Mouse (Mus musculus) embryonic facial prominence, embryonic 10.5 days (tissue): ENCODE data around the gene Acox2. TPM values are rescaled to one million over a fixed set of nuclear protein-coding genes. Genes with fewer than 3 reads are reported as not detected.

Source experiments
- DNase-seq: peaks from one replicate; pipeline ENCODE4 v3.0.0-alpha.2; 2017; ENCODE audit warnings: low spot score
- H3K27ac ChIP-seq: fragments of 300-500 bp; sonication (generic); replicated peaks from 2 replicates; pipeline ENCODE4 v1.5.1; 2016; ENCODE audit warnings: mild to moderate bottlenecking
- H3K27me3 ChIP-seq: fragments of 300-500 bp; sonication (generic); replicated peaks from 2 replicates; pipeline ENCODE4 v1.6.1; 2016; ENCODE audit warnings: low read depth, mild to moderate bottlenecking; ENCODE audit not compliant: poor library complexity, severe bottlenecking
- H3K36me3 ChIP-seq: fragments of 300-500 bp; sonication (generic); replicated peaks from 2 replicates; pipeline ENCODE4 v1.6.1; 2016; ENCODE audit warnings: mild to moderate bottlenecking, moderate library complexity
- H3K4me1 ChIP-seq: fragments of 300-500 bp; sonication (generic); 2 replicates; pipeline ENCODE4 v1.6.1; 2016
- H3K4me3 ChIP-seq: fragments of 300-500 bp; sonication (generic); 2 replicates; pipeline ENCODE4 v1.5.1; 2016; ENCODE audit warnings: mild to moderate bottlenecking, moderate library complexity
- H3K9me3 ChIP-seq: fragments of 300-500 bp; sonication (generic); 2 replicates; pipeline ENCODE4 v1.6.1; 2016; ENCODE audit warnings: mild to moderate bottlenecking
- WGBS: fragments of 180-500 bp; shearing (Covaris S2); methylation state at CpG from one replicate; pipeline ENCODE4 v1.1.7; 2016; 5-methylcytosine and 5-hydroxymethylcytosine counted together
- polyA plus RNA-seq: library from polyadenylated mRNA; unstranded; fragments of >200 nt; fragmentation: Nextera tagmentation; extraction: Ambion mirVana; gene quantifications from 2 replicates; pipeline ENCODE4 v1.2.1, GENCODE M21; 2016

The Acox2 gene
- polyA plus RNA-seq, 1 experiment from 2014 or later: not detected

- H3K4me3 ChIP-seq: no peak overlapping the region
- no peaks in the 10 kb centered on the region for H3K36me3 ChIP-seq
- H3K27ac ChIP-seq: peak overlapping the region; percentile 59
- DNase-seq: no peak
- no peaks in the 10 kb centered on the region for H3K9me3 ChIP-seq
- 56% methylated on average over 9 of the region's 9 CpGs for WGBS
- H3K27me3 ChIP-seq: no peaks in the 10 kb centered on the region
- peaks cover 21% of the 10 kb centered on the region for H3K4me1 ChIP-seq
These were observed 52.8 kb downstream of the Acox2 start for GRCm38 (mm10) chr14:8206179-8206910.

GRCm38 (mm10) chr14:8201715-8202114, 57.4 kb downstream of the Acox2 start:
- Histone ChIP-seq H3K36me3 (no peaks in the 10 kb centered on the region), H3K4me1 (peaks cover 8% of the 10 kb centered on the region), H3K27me3 (no peaks in the 10 kb centered on the region), H3K4me3 (no peak overlapping the region), H3K27ac (no peak overlapping the region), H3K9me3 (no peaks in the 10 kb centered on the region)
- WGBS: 63% methylated on average over 3 of the region's 3 CpGs
- DNase-seq: no peak

DNA sequence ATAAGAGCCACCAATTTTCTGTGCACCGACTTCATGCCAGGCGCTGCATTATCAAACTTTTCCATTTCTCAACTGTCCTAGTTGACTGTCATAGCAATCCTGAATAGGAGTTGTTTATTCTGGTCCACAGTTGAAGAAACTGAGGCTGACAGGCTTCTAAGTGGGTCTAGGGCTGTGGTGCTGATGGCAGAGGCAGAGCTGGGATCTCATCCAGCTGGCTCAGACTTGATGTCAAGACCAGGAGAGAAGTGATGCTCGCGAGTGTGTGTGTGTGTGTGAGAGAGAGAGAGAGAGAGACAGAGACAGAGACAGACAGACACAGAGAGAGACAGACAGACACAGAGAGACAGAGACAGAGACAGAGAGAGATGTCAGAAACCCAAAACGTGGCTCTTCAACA, 58.4 kb downstream of the Acox2 start:
- H3K27me3 ChIP-seq: no peaks in the 10 kb centered on the region
- H3K4me3 ChIP-seq: no peak overlapping the region
- no peaks in the 10 kb centered on the region for H3K36me3 ChIP-seq
- H3K9me3 ChIP-seq: no peaks in the 10 kb centered on the region
- 85% methylated on average over 5 of the region's 5 CpGs for WGBS
- DNase-seq: no peak
- H3K4me1 ChIP-seq: no peaks in the 10 kb centered on the region; the same call in 1 of the 2 replicates
- H3K27ac ChIP-seq: no peak overlapping the region

DNA sequence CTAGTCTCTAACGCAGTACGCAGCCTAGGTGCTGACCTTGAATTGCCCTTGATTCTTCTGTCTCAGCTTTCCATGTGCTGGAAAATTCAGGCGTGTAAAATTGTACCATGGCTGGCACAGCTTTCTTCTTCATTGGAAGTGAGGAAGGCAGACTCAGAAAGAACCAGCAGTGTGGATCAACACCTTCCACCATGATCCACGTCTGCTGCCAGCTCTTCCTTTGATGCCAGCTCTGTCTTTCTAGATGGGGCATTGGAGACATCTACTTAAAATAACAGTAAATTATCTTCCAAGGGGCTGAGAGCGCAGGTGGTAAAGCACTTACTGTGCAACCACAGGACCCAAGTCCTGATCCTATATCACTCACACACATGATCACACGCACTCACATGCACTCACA, 66.4 kb downstream of the Acox2 start:
- no peak overlapping the region for H3K4me3 ChIP-seq
- H3K9me3 ChIP-seq: no peaks in the 10 kb centered on the region
- WGBS: 89% methylated on average over 6 of the region's 6 CpGs
- no peaks in the 10 kb centered on the region for H3K4me1 ChIP-seq
- DNase-seq: no peak
- H3K27me3 ChIP-seq: no peaks in the 10 kb centered on the region
- no peaks in the 10 kb centered on the region for H3K36me3 ChIP-seq
- no peak overlapping the region for H3K27ac ChIP-seq

DNA sequence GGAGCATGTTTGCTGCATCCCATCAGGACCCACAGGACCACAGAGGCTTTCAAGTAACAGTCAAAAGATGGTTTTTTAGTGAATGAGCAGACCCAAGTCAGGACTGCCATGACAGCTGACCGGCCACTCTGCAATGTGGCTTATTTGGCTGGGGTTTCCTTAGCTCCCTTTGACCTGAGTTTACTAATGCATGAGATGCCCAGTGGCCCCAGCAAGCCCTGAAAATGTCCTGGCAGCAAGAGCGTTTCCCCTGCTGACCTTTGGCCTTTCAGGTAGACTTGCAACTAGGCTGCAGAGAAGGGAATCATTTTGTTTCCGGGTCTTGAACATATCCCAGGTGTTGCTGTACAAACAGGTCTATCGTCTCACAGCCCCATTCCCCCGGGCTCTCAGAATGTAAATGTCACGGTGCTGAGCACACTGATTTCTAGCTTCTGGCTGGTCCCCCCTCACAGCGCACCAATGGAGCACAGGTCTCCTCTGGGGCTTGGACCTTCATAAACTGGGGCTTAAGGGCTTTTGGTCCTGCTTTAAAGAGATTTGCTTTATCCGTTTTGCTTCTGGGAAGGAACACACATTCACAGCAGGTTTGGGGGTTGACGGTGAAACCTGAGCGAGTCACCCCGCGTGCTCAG, 67.7 kb downstream of the Acox2 start:
- Histone ChIP-seq H3K9me3 (no peaks in the 10 kb centered on the region), H3K4me3 (no peak overlapping the region), H3K36me3 (no peaks in the 10 kb centered on the region), H3K4me1 (no peaks in the 10 kb centered on the region), H3K27ac (no peak overlapping the region), H3K27me3 (no peaks in the 10 kb centered on the region)
- 67% methylated on average over 12 of the region's 12 CpGs for WGBS
- no peak for DNase-seq

GRCm38 (mm10) chr14:8190556-8190955, 68.6 kb downstream of the Acox2 start:
- H3K9me3 ChIP-seq: no peaks in the 10 kb centered on the region
- H3K36me3 ChIP-seq: no peaks in the 10 kb centered on the region
- H3K4me3 ChIP-seq: no peak overlapping the region
- H3K27me3 ChIP-seq: no peaks in the 10 kb centered on the region
- 90% methylated on average over 3 of the region's 3 CpGs for WGBS
- no peaks in the 10 kb centered on the region for H3K4me1 ChIP-seq
- no peak for DNase-seq
- no peak overlapping the region for H3K27ac ChIP-seq

GRCm38 (mm10) chr14:8186278-8187045, 72.7 kb downstream of the Acox2 start:
- Histone ChIP-seq H3K9me3 (no peaks in the 10 kb centered on the region), H3K4me1 (no peaks in the 10 kb centered on the region), H3K36me3 (no peaks in the 10 kb centered on the region), H3K27ac (no peak overlapping the region), H3K27me3 (no peaks in the 10 kb centered on the region), H3K4me3 (no peak overlapping the region)
- DNase-seq: no peak
- WGBS: 92% methylated on average over 6 of the region's 6 CpGs

- no peak overlapping the region for H3K27ac ChIP-seq
- no peaks in the 10 kb centered on the region for H3K4me1 ChIP-seq
- WGBS: 59% methylated on average over 3 of the region's 3 CpGs
- H3K36me3 ChIP-seq: no peaks in the 10 kb centered on the region
- no peak for DNase-seq
- H3K9me3 ChIP-seq: no peaks in the 10 kb centered on the region
- no peak overlapping the region for H3K4me3 ChIP-seq
- H3K27me3 ChIP-seq: no peaks in the 10 kb centered on the region
These were observed 75.8 kb downstream of the Acox2 start for GRCm38 (mm10) chr14:8183330-8183729.

- Histone ChIP-seq H3K27ac (no peak overlapping the region), H3K4me1 (no peaks in the 10 kb centered on the region), H3K36me3 (no peaks in the 10 kb centered on the region), H3K4me3 (no peak overlapping the region), H3K9me3 (no peaks in the 10 kb centered on the region), H3K27me3 (no peaks in the 10 kb centered on the region)
- 75% methylated on average over 4 of the region's 4 CpGs for WGBS
- no peak for DNase-seq
These were observed 78.7 kb downstream of the Acox2 start for GRCm38 (mm10) chr14:8180371-8181035.

GRCm38 (mm10) chr14:8176251-8176650, 82.9 kb downstream of the Acox2 start:
- Histone ChIP-seq H3K4me1 (peaks cover 11% of the 10 kb centered on the region), H3K27ac (no peak overlapping the region), H3K4me3 (no peak overlapping the region), H3K9me3 (no peaks in the 10 kb centered on the region), H3K27me3 (no peaks in the 10 kb centered on the region), H3K36me3 (no peaks in the 10 kb centered on the region; the same call in 1 of the 2 replicates)
- peak; percentile 39 for DNase-seq
- 66% methylated on average over 5 of the region's 5 CpGs for WGBS
